Mouse (Mus musculus) liver, postnatal 0 days (tissue): ENCODE measurements around the gene Sdccag8. TPM values are rescaled to one million over a fixed set of nuclear protein-coding genes. Genes with fewer than 3 reads are reported as not detected.

Source experiments
- ATAC-seq: fragments of 200-750 bp; cut with Nextera tagmentation; 2 replicates; pipeline ENCODE4 v1.8.0; 2017; ENCODE audit warnings: mild to moderate bottlenecking, moderate library complexity
- DNase-seq: peaks from one replicate; pipeline ENCODE4 v3.0.0-alpha.2; 2016
- H3K27ac ChIP-seq: fragments of 300-500 bp; sonication (generic); 2 replicates; pipeline ENCODE4 v1.5.1; 2014; ENCODE audit warnings: antibody characterized with exemption, moderate library complexity, mild to moderate bottlenecking, low read depth
- H3K27me3 ChIP-seq: fragments of 300-500 bp; sonication (generic); 2 replicates; pipeline ENCODE4 v1.6.1; 2014; ENCODE audit warnings: low read length, control low read depth, mixed read lengths; ENCODE audit not compliant: insufficient read depth
- H3K36me3 ChIP-seq: fragments of 300-500 bp; sonication (generic); replicated peaks from 2 replicates; pipeline ENCODE4 v1.6.1; 2014; ENCODE audit warnings: mild to moderate bottlenecking, control low read depth, low read length, moderate library complexity, mixed read lengths; ENCODE audit not compliant: insufficient read depth
- H3K4me1 ChIP-seq: fragments of 300-500 bp; sonication (generic); 2 replicates; pipeline ENCODE4 v1.6.1; 2014; ENCODE audit warnings: antibody characterized with exemption, mild to moderate bottlenecking, control low read depth; ENCODE audit not compliant: insufficient read depth
- H3K4me2 ChIP-seq: fragments of 300-500 bp; sonication (generic); 2 replicates; pipeline ENCODE4 v1.6.1; 2014; ENCODE audit warnings: low read depth, mild to moderate bottlenecking, low read length, moderate library complexity, mixed read lengths
- H3K4me3 ChIP-seq: fragments of 300-500 bp; sonication (generic); 2 replicates; pipeline ENCODE4 v1.5.1; 2014; ENCODE audit warnings: low read depth, low read length
- H3K9ac ChIP-seq: fragments of 300-500 bp; sonication (generic); replicated peaks from 2 replicates; pipeline ENCODE4 v1.6.1; 2014; ENCODE audit warnings: mild to moderate bottlenecking, moderate library complexity
- H3K9me3 ChIP-seq: fragments of 300-500 bp; sonication (generic); 2 replicates; pipeline ENCODE4 v1.6.1; 2016; ENCODE audit warnings: mild to moderate bottlenecking, control low read depth, low read length, mixed read lengths
- CTCF ChIP-seq: sonication (generic); IDR thresholded peaks from 2 replicates; pipeline ENCODE4 v1.5.1; 2016; ENCODE audit warnings: antibody characterized with exemption, low read depth
- EP300 ChIP-seq: IDR thresholded peaks from 2 replicates; pipeline ENCODE4 v1.6.1; 2016; ENCODE audit warnings: antibody characterized with exemption, low read depth, mild to moderate bottlenecking
- WGBS: fragments of 180-500 bp; shearing (Covaris S2); extraction: QIAGEN DNeasy Blood & Tissue Kit; methylation state at CpG from one replicate; pipeline ENCODE4 v1.1.7; 2014; ENCODE audit not compliant: insufficient replicate concordance; 5-methylcytosine and 5-hydroxymethylcytosine counted together
- polyA plus RNA-seq: library from polyadenylated mRNA; unstranded; fragments of >200 nt; fragmentation: Nextera tagmentation; extraction: Ambion mirVana; gene quantifications from 2 replicates; pipeline ENCODE4 v1.2.1, GENCODE M21; 2015

Sdccag8 gene
- polyA plus RNA-seq: 4.2 and 4.5 TPM in 2 replicates

- Histone ChIP-seq H3K4me2 (peak within 1 kb of the TSS; percentile 89), H3K4me3 (peak within 1 kb of the TSS; percentile 97), H3K27me3 (no peaks in the 10 kb centered on the region), H3K27ac (peak within 1 kb of the TSS; percentile 94), H3K9ac (peak within 1 kb of the TSS; percentile 93), H3K9me3 (no peaks in the 10 kb centered on the region), H3K4me1 (peaks cover 28% of the 10 kb centered on the region), H3K36me3 (no peaks in the 10 kb centered on the region)
- peak; percentile 92 for DNase-seq
- peak; percentile 89 for ATAC-seq
- WGBS: 0% methylated on average over 25 of the region's 25 CpGs
- TF ChIP-seq CTCF: no peak
- TF ChIP-seq EP300: no peak
These were observed at the start of gene Sdccag8 for GRCm38 (mm10) chr1:176814591-176815062. Gene Sdccag8 (plus strand): TSS chr1:176814660.

- Histone ChIP-seq H3K9me3 (no peaks in the 10 kb centered on the region), H3K4me3 (no peak overlapping the region), H3K4me1 (no peaks in the 10 kb centered on the region), H3K4me2 (no peak overlapping the region), H3K27me3 (no peaks in the 10 kb centered on the region), H3K27ac (no peak overlapping the region), H3K9ac (no peak overlapping the region), H3K36me3 (peaks cover 20% of the 10 kb centered on the region)
- WGBS: 83% methylated on average over 4 of the region's 4 CpGs
- TF ChIP-seq CTCF (no peak), EP300 (no peak)
- DNase-seq (no peak), ATAC-seq (no peak)
These were observed 39.9 kb upstream of the Sdccag8 start for GRCm38 (mm10) chr1:176774533-176774932.

GRCm38 (mm10) chr1:176789326-176789725, 25.1 kb upstream of the Sdccag8 start:
- 89% methylated on average over 7 of the region's 7 CpGs for WGBS

GRCm38 (mm10) chr1:176792175-176792574, 22.3 kb upstream of the Sdccag8 start:
- ATAC-seq: no peak
- H3K36me3 ChIP-seq: peaks cover 16% of the 10 kb centered on the region; the same call in 1 of the 2 replicates
- no peaks in the 10 kb centered on the region for H3K9me3 ChIP-seq
- H3K4me2 ChIP-seq: no peak overlapping the region
- WGBS: 82% methylated on average over 1 of the region's 1 CpGs
- H3K27ac ChIP-seq: no peak overlapping the region
- DNase-seq: no peak
- H3K27me3 ChIP-seq: no peaks in the 10 kb centered on the region
- no peak overlapping the region for H3K9ac ChIP-seq
- H3K4me3 ChIP-seq: no peak overlapping the region
- TF ChIP-seq EP300: no peak
- TF ChIP-seq CTCF: no peak
- no peaks in the 10 kb centered on the region for H3K4me1 ChIP-seq

More at GRCm38 (mm10) chr1:176789326-176789725, 25.1 kb upstream of the Sdccag8 start:
- DNase-seq (no peak), ATAC-seq (no peak)
- Histone ChIP-seq H3K4me3 (no peak overlapping the region), H3K4me1 (no peaks in the 10 kb centered on the region), H3K9me3 (no peaks in the 10 kb centered on the region), H3K36me3 (peaks cover 23% of the 10 kb centered on the region), H3K4me2 (no peak overlapping the region), H3K9ac (no peak overlapping the region), H3K27me3 (no peaks in the 10 kb centered on the region), H3K27ac (no peak overlapping the region)
- TF ChIP-seq EP300 (no peak), CTCF (no peak)

- no peak overlapping the region for H3K27ac ChIP-seq
- no peaks in the 10 kb centered on the region for H3K36me3 ChIP-seq
- H3K4me2 ChIP-seq: no peak overlapping the region
- no peak for DNase-seq
- 0 out of 2 replicates have a peak, but pooled peaks cover 7% of the 10 kb centered on the region for H3K4me1 ChIP-seq
- TF ChIP-seq EP300: no peak
- TF ChIP-seq CTCF: no peak
- ATAC-seq: no peak
- H3K27me3 ChIP-seq: no peaks in the 10 kb centered on the region
- H3K9me3 ChIP-seq: no peaks in the 10 kb centered on the region
- H3K9ac ChIP-seq: no peak overlapping the region
- H3K4me3 ChIP-seq: no peak overlapping the region
These were observed 15.8 kb upstream of the Sdccag8 start for GRCm38 (mm10) chr1:176798673-176799072.

- ATAC-seq (0 out of 2 replicates have a peak, but pooled peaks have one; percentile 41), DNase-seq (peak; percentile 43)
- H3K4me3 ChIP-seq: no peak overlapping the region
- H3K9me3 ChIP-seq: no peaks in the 10 kb centered on the region
- 23% methylated on average over 2 of the region's 2 CpGs for WGBS
- no peak overlapping the region for H3K4me2 ChIP-seq
- H3K27ac ChIP-seq: no peak overlapping the region
- no peaks in the 10 kb centered on the region for H3K36me3 ChIP-seq
- H3K4me1 ChIP-seq: 0 out of 2 replicates have a peak, but pooled peaks cover 7% of the 10 kb centered on the region
- TF ChIP-seq EP300: no peak
- no peak for TF ChIP-seq CTCF
- H3K27me3 ChIP-seq: no peaks in the 10 kb centered on the region
- no peak overlapping the region for H3K9ac ChIP-seq
These were observed 13.6 kb upstream of the Sdccag8 start for GRCm38 (mm10) chr1:176800728-176801365.
